Mouse (Mus musculus) urinary bladder, postnatal 14 days (tissue): ENCODE results near the gene Ly86.

ENCODE experiments used
- DNase-seq: peaks from one replicate; pipeline ENCODE4 v3.0.0; 2021; ENCODE audit warnings: low spot score

Ly86 gene

GRCm38 (mm10) chr13:37353868-37354267 is 8.9 kb downstream of the Ly86 start:
- no peak for DNase-seq

DNA sequence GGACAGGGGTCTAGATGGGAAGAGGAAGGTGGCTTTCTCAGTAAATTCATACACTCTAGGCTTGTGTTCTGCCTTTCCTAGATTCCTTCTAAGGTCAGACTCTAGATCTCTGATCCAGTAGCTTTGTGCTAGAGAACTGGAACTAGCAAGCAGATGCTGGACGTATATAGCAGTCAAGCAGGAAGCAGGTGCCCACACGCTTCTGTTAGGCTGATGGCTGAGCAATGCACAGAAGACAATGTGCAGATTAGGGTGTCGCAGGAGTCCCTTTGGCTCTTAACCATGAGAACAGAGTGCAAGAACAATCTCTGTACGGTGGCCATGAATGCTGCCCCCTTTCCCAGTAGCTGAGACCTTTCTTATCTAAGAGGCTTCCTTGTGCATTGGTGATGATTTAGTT is 9.4 kb downstream of the Ly86 start:
- DNase-seq = no peak

GRCm38 (mm10) chr13:37355642-37356331 is 10.8 kb downstream of the Ly86 start:
- no peak for DNase-seq

GRCm38 (mm10) chr13:37356549-37356948 is 11.5 kb downstream of the Ly86 start:
- no peak for DNase-seq

DNA sequence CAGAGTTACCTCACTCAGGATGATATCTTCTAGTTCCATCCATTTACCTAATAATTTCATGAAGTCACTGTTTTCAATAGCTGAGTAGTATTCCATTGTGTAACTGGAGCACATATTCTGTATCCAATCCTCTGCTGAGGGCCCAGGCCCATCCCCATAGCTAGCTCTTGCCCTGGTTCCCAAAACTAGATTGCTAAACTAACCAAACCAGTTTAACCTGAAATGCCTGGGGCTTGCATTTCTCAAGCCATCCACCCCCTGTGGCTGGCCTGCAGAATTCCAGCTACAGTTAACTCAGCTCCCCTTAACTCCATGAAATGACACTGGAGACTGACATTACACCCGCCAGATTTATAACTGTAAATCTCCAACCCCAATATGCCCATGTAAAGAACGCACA is 13.1 kb downstream of the Ly86 start:
- peak; percentile 12 for DNase-seq

GRCm38 (mm10) chr13:37361249-37361648 is 16.2 kb downstream of the Ly86 start:
- no peak for DNase-seq

- DNase-seq = no peak
Observed at GRCm38 (mm10) chr13:37364351-37364750, 19.3 kb downstream of the Ly86 start.

DNA sequence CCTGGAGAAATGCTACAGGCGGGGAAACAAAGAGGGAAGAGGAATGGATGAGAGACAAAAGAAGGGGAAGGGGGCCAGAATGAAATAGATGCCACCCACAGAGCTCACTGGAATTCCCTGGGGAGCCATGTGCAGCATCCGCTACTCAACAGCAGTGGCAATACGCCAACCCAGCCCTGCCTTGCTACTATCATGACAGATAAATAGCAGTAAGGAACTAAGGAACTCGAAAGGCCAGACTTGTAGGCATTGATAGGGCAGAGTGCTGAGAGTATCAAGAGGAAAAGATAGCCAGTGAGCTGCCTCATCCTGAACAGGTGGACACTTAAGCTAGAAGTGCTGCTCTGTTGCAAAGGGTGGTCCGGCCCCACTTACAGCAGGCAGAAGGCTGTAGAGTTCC is 31.4 kb downstream of the Ly86 start:
- DNase-seq = no peak

DNA sequence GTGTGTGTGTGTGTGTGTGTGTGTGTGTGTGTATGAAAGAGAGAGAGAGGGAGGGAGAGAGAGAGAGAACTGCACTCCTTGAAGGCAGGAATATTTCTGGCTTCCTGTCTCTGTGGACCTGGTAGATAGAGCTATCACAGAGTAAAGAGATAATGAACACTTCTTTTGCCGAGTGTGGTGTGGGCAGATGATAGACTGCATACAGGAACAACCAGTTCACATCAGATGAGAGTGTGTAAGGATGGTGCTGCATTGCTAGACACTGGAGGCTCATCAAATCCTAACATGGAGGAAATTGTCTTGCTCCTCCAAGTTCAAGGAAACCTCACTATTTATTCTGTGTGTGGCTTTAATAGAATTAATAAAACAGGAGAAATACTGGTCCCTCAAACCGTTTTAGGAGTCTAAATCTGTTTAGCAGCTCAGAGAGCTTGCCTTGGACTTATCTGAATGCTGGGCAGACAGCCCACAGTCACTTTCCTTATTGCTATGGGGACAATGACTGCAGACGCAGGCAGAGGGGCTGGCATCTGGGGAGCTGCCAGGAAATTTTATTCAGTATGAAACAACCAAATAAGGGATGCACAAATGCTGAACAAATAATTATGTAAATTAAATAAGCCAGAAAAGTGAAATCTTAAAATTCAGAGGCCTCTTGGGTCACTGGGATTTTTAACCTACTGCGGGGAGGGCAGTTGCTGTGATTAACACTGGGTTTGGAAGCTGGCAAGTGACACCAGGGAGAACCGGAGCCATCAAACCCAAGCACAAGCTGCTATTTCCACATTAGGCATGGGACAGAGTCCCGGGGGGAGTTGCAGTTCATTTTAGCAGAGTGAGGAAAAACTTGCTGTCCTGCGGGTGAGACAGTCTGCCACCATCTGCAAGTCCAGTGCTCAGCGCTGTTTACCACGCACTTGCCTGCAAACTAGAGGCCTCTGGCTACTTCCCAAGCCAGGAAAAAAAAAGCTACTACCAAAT is 43.5 kb downstream of the Ly86 start:
- no peak for DNase-seq

GRCm38 (mm10) chr13:37389296-37389695 is 44.3 kb downstream of the Ly86 start:
- no peak for DNase-seq

DNA sequence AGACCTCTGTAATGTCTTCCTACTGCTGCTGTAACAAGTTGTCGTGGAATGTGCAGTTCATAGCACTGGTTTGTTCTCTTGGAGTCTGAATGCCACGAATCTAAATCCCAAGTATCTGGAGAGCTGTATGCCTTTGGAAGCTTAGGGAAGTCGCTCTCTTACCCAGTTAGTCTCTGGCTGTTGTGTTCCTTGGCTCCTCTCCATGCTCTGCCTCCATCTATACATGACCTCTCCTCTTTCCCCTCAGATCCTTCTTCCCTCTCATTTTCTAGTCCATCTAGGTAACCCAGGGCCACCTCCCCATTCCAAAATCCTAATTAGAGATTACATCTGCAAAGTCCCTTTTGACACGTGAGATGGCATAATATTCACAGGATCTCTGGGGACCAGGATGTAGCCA is 53.8 kb downstream of the Ly86 start:
- no peak for DNase-seq

DNA sequence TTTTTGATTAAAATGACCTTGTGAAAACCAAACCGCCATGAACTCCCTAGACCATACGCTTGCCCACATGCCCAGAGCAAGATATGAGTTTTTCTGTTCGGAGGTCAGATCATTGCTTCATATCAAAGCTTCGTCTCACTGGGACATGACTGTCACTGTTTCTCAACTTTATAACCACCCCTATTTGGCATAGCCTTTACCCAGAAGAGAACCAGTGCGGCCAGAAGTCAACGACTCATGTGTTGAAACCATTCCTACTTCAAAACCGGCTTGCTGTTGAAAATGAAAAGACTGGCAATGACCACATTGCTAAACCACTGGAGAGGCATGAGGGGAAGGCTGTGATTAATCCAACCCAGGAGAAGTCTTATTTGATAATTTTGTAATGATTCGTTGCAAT is 54.3 kb downstream of the Ly86 start:
- DNase-seq = no peak

- no peak for DNase-seq
Observed at GRCm38 (mm10) chr13:37402421-37402820, 57.4 kb downstream of the Ly86 start.

DNA sequence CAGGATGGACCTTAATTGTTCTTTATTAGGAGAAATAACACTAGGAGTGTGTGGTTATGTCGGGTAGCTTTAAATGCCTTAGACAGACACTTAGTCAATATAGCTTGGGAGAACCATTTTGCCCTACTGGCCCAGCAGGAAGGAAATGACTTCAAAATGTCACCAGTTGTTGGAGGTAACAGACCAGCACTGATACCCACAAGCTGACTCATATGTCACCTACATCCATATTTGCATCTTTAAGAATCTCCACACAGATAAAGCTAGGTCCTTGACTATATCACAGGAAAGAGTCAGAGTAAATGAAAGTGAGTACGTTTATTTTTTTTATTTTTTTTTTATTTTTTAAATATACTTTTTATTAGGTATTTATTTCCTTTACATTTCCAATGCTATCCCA is 58.7 kb downstream of the Ly86 start:
- DNase-seq = no peak

DNA sequence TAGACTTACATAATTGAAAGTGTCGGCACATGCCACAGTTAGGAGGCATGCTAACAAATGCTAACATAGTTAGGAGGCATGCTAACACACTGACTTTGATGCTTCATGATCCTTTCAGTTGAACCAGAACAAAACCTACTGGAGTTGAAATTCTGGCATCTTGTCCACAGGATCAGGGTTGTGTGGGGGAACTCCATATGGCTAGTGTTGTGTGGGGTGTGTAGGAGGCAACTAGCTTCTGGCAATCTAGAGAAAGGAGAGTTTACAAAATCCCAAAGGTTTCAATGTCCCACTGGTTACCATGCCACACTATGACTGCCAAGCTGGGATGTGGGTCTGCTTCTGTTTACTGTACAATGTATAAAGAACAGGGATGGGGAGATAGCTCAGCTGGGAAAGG is 70.7 kb downstream of the Ly86 start:
- no peak for DNase-seq

DNA sequence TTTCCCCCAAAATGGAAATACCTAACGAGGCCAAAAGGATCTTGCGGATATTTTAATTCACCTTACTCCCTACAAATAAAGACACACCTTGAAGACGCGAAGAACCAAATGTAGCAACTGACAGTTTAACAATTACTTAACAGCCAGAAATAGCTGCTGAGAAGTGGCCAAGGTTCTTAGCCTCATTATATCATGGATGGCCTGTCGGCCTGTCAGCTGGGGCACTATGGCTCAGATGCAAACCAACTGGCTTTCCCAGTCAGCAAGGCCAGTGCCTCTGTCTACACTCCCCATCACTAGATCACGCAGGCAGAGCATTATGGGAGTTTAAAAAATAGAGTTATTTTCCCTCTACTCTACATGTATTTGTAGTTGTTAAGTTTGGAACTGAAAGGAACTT is 78.4 kb downstream of the Ly86 start:
- DNase-seq = no peak

GRCm38 (mm10) chr13:37424904-37425303 is 79.9 kb downstream of the Ly86 start:
- no peak for DNase-seq

- DNase-seq = no peak
Observed at GRCm38 (mm10) chr13:37425406-37425805, 80.4 kb downstream of the Ly86 start.

DNA sequence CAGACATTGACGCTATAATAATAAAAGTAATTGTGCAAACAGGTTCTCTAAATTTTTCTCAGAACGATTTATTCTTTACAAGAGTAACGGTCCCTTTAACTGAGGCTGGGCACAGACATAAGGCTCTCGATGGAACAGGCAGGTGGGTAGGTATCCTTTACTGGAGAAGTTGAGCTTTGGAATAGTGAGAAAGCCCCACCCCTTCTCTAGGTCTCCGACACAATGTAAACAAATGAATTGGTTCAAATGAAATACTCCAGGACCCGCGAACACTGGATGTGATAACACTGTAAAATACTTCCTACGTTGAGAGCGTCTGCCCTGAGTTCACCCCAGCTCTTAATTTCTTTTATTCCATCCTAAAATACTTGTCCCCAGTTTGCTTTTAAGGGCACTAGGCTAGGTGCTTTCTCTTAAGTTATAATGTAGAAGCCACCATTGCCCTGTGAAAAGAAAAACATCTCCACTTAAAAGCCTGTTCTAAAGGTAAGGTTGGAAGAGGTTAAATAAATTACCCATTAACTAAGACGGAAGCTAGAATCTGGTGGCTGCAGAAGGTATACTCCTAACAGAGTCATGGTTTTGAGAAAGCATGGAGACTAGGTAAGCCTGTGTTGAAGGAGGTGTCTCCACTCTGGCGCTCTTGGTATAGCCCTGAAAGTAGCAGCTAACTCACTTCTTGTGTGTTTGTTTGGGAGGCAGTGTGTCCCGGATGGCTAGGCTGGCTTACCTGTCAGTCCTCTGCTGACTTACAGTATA is 81.7 kb downstream of the Ly86 start:
- DNase-seq = no peak

GRCm38 (mm10) chr13:37428496-37428895 is 83.5 kb downstream of the Ly86 start:
- DNase-seq = no peak

DNA sequence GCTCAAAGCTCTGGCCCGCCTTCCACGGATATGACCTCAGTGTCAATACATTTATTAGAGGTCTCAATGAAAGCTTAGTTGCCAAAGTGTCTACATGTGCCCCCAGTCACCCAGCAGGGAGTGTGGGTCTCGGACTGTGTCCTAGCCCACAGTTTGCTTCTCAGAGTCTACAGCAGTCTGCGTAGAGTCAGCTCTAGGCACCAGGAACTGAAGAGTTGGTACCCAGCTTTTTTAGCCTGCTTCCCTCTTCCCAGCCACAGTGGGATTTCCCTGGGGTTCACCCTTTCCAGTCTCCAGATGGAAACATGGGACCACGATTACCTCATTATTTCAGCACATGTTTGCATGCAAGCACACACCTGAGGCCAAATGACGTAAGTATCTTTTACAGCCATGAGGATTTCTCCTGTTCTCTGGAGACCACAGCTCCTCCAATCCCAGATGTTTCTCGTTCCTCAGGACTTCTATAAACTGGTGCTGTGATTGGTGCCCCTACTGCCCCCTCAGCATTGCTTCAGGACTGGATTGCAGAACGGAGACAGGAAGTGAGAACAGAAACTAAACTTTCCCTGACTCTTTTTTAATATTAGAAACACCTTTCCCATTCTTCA is 84.8 kb downstream of the Ly86 start:
- DNase-seq = no peak

GRCm38 (mm10) chr13:37431707-37432106 is 86.7 kb downstream of the Ly86 start:
- DNase-seq = no peak
